Mouse (Mus musculus) thymus, postnatal 36 days (tissue): ENCODE measurements around the gene Col3a1.

Experiments
- DNase-seq, 2 experiments: peaks; one replicate each; pipeline ENCODE4 v3.0.0; 2022; ENCODE audit warnings: mixed read lengths in 2 of 2

Gene Col3a1

GRCm38 (mm10) chr1:45311388-45311787 lies at the start of gene Col3a1:
TSS of gene Col3a1 (plus strand) at chr1:45311538.
- DNase-seq: no peak

- DNase-seq: no peak
These were observed 41.9 kb upstream of the Col3a1 start for GRCm38 (mm10) chr1:45269421-45269820.

GRCm38 (mm10) chr1:45276006-45276539 lies 35.3 kb upstream of the Col3a1 start:
- DNase-seq: no peak

DNA sequence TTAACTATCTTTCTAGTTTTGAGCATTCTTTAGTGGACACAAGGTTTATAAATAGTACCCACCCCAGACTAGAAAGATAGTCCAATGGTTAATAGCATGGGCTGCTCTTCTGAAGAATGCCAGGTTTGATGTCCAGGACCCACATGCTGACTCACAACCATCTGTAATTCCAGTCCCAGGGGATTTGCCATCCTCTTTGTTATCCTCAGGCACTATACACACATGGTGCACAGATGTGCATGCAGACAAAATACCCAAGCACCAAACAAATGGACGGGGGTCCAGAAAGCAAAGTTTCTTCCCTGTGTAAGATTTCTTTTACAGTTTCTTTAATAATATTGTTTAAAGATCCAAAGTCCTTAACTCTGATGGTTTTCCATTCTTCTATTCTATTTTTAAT lies 23.4 kb upstream of the Col3a1 start:
- no peak for DNase-seq

GRCm38 (mm10) chr1:45290037-45290436 lies 21.3 kb upstream of the Col3a1 start:
- DNase-seq: no peak

GRCm38 (mm10) chr1:45299394-45300119 lies 11.8 kb upstream of the Col3a1 start:
- DNase-seq: no peak

GRCm38 (mm10) chr1:45304273-45304672 lies 7.1 kb upstream of the Col3a1 start:
- no peak for DNase-seq

DNA sequence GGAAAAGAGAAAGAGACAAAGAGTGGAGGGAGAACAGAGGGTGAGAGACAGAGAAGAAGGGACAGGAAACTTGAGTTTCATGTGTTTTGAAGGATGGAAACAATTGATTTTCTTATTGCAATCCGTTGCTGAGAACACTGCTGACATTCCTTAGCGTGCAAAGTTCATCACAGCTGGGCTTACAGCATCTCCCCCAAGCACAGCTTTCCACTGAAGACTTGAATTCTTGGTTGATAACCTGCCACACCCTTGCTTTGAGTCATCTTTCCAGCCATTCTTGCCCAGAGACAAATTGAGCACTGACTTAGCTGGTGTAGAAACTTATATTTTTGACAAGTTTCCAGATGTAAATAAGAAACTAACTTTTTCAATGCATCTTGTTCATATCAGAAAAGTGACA lies 2.3 kb upstream of the Col3a1 start:
- DNase-seq: no peak

DNA sequence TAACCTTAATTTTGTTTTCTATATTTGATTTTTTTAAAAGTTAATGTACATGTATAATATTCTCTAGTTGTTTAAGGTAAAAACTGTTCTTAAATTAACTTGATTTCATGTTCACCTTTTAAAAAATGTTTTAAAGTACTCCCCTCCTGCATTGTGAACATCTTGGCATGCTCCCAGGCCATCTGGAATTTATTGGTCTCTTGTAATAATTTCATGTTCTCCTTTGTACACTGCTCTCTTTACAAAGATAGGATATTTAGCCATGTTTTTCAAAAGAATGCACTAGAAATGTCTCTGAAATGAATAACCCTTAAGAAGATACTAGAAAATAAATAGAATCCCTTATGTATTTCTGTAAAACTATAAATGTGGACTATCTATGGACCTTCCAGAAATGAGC lies 624 bp downstream of the Col3a1 start:
- no peak for DNase-seq

GRCm38 (mm10) chr1:45312870-45313269 lies 1.5 kb downstream of the Col3a1 start:
- no peak for DNase-seq

DNA sequence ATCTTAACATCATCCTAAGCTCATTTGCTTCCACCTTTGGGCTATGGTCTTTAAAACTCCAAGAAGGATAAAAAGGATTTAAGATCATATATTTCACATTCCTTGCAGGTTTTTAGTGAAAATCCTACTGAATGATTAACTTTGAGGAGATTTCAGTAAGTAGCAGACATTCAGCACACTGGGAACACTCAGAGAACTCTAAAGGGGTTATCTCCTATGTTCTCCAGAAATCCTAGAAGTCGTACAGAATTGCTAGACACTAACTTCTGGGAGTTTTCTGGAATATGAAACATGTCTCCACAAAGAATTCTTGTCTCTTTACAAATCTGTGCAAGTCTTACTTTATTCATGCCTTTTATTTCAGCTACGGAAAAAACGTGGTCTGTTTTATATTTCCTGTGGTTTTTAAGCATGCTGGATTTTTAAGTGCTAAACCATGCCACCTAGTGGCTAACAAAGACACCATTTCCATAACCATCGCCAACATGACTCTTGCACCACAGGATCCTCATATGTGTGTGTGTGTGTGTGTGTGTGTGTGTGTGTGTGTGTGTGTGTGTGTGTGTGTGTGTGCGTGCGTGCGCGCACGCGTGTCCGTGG lies 2.5 kb downstream of the Col3a1 start:
- no peak for DNase-seq

DNA sequence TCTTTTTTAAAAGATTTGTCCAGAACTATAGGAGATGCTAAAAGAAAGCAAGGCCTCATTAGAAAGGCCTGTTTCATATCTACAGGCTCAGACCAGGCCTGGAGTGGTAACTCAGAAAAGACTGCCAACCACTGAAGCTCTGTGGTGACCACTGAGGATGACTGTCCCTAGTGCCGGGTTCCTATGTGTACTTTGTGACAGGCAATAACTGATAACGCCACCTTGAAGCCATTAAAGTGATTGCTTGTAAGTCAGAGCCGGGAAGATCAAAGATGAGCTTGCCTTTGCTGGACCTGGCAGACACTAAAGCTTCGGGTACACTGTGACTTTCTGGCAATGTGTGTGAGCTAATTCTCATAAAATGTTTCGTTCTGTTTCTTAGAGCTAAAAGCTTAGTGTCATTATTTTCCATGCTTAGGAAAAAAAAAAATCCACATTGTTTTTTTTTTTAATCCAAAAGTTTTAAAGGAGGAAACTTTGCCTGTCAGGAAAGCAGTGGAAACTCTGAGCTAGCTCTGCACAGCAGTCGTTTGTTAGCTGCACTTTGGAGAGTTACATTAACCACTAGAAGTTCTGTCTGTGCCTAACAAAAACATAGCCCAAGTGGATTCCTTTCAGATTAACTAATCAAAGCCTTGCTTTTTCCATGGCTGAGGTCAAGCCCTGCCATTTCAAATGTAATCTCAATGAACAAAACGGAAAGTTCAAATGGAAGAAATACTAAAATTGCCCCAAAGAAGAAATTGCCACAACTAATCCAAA lies 4.6 kb downstream of the Col3a1 start:
- no peak for DNase-seq

DNA sequence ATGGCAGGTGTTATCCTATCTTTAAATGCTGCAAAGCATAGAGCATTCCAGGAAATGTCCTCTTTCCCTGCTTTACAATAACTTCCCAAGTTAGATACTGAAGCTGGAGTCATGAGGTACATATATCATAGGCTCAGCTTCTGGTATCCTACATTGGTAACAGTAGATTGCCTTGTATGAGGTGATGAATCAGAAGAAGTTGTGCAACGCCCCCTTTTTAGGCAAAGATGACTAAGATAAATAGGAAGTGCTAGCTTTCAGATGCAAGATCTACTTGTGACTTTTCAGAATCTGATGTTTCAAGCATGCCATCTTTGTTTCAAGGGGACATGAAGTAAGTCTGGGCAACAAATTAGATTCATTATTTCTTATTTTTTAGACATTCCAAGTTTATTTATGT lies 6.9 kb downstream of the Col3a1 start:
- DNase-seq: no peak

GRCm38 (mm10) chr1:45320861-45321260 lies 9.5 kb downstream of the Col3a1 start:
- DNase-seq: no peak

DNA sequence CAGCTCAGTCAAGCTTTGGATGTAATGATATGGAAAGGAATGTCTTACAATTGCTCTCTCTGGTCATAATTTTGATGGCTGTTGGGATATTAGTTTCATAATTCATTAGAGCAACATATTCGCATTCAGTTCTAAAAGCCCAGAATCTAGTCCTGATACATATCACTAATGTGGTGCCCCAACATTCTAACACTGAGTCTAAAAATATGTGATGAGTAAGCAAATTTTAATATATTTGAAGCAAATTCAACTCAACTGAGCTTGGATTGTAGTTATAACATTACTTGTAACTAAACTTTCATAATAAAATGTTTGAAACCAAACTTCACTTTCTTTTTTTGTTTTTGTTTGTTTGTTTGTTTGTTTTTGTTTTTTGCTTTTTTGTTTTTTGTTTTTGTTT lies 17.8 kb downstream of the Col3a1 start:
- no peak for DNase-seq

DNA sequence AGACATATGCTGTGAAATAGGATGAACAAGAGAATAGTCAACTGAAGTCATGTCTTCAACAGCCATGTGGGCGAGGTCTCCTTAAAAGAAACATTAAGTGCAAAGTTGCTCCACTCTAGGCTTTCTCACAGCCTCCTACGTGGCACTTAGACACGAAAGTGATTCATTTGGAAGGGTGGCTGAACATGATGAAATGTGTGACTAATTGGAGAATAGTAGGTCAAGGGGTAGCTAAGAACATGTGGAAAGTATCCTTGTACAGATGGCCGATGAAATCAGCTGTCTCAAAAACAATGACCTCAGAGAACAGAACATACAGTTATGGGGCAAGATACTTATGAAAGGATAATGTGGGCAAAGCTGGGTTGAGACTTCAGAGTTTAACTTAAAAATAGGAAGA lies 44.6 kb downstream of the Col3a1 start:
- no peak for DNase-seq

GRCm38 (mm10) chr1:45358020-45358419 lies 46.7 kb downstream of the Col3a1 start:
- no peak for DNase-seq

- no peak for DNase-seq
These were observed 47.8 kb downstream of the Col3a1 start for GRCm38 (mm10) chr1:45359147-45359546.

DNA sequence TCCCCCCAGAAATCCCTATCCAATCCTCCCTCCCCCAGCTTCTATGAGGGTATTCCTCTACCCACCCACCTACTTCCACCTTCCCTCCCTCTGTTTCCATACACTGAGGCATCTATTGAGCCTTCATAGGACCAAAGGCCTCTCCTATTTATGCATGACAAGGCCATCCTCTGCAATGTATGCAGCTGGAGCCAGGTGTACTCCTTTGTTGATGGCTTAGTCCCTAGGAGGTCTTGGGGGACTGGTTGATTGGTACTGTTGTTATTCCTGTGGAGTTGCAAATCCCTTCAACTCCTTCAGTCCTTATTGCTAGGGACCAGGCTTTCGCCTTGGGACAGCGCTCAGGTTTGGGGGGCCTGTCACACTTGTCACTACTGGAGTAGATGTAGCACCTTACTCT lies 48.3 kb downstream of the Col3a1 start:
- DNase-seq: no peak

- no peak for DNase-seq
These were observed 51.9 kb downstream of the Col3a1 start for GRCm38 (mm10) chr1:45363274-45363673.

- no peak for DNase-seq
These were observed 54.1 kb downstream of the Col3a1 start for GRCm38 (mm10) chr1:45365427-45365826.

- no peak for DNase-seq
These were observed 68.8 kb downstream of the Col3a1 start for GRCm38 (mm10) chr1:45379992-45380690.

- DNase-seq: no peak
These were observed 70.5 kb downstream of the Col3a1 start for GRCm38 (mm10) chr1:45381866-45382265.
